Mouse (Mus musculus) ES-Bruce4 (cell line): ENCODE results near the gene A830005F24Rik. TPM values are rescaled to one million over a fixed set of nuclear protein-coding genes. Genes with fewer than 3 reads are reported as not detected.

Experiments
- H3K27ac ChIP-seq: 2 replicates; pipeline ENCODE4 v1.5.1; 2012; ENCODE audit warnings: low read length, inconsistent platforms; ENCODE audit not compliant: insufficient read depth
- H3K27me3 ChIP-seq: 2 replicates; pipeline ENCODE4 v1.6.1; 2012; ENCODE audit warnings: mild to moderate bottlenecking, low read length, inconsistent platforms; ENCODE audit not compliant: control insufficient read depth, poor library complexity, insufficient read depth, severe bottlenecking
- H3K36me3 ChIP-seq: 2 replicates; pipeline ENCODE4 v1.6.1; 2012; ENCODE audit warnings: inconsistent platforms, mild to moderate bottlenecking, low read length, moderate library complexity; ENCODE audit not compliant: control insufficient read depth, poor library complexity, insufficient read depth, severe bottlenecking
- H3K4me1 ChIP-seq: one replicate; pipeline ENCODE4 v1.8.1; 2011; ENCODE audit warnings: low read length; ENCODE audit not compliant: control insufficient read depth, insufficient read depth
- H3K4me3 ChIP-seq: 2 replicates; pipeline ENCODE4 v1.5.1; 2011; ENCODE audit warnings: low read depth, mild to moderate bottlenecking, low read length
- H3K9ac ChIP-seq: 2 replicates; pipeline ENCODE4 v1.6.1; 2012; ENCODE audit warnings: low read depth, mild to moderate bottlenecking, inconsistent platforms; ENCODE audit not compliant: poor library complexity, severe bottlenecking
- H3K9me3 ChIP-seq: replicated peaks from 2 replicates; pipeline ENCODE4 v1.6.1; 2012; ENCODE audit warnings: mild to moderate bottlenecking, low read length, inconsistent platforms; ENCODE audit not compliant: control insufficient read depth, poor library complexity, insufficient read depth, severe bottlenecking
- CTCF ChIP-seq: IDR thresholded peaks from one replicate; pipeline ENCODE4 v1.8.1; 2011; ENCODE audit warnings: low read depth, low read length
- EP300 ChIP-seq: IDR thresholded peaks from 2 replicates; pipeline ENCODE4 v1.6.1; 2011; ENCODE audit warnings: low read depth, low read length; ENCODE audit not compliant: insufficient read depth
- POLR2A ChIP-seq: IDR thresholded peaks from one replicate; pipeline ENCODE4 v1.8.1; 2011; ENCODE audit warnings: low read length; ENCODE audit not compliant: insufficient read depth
- polyA plus RNA-seq: library from polyadenylated mRNA; stranded (reverse); fragments of >200 nt; gene quantifications from 2 replicates; pipeline ENCODE4 v1.2.4, GENCODE M21; 2011; ENCODE audit warnings: low read depth; ENCODE audit not compliant: missing spikeins, insufficient read depth, insufficient read length

The A830005F24Rik gene
- not detected in 2 replicates for polyA plus RNA-seq

DNA sequence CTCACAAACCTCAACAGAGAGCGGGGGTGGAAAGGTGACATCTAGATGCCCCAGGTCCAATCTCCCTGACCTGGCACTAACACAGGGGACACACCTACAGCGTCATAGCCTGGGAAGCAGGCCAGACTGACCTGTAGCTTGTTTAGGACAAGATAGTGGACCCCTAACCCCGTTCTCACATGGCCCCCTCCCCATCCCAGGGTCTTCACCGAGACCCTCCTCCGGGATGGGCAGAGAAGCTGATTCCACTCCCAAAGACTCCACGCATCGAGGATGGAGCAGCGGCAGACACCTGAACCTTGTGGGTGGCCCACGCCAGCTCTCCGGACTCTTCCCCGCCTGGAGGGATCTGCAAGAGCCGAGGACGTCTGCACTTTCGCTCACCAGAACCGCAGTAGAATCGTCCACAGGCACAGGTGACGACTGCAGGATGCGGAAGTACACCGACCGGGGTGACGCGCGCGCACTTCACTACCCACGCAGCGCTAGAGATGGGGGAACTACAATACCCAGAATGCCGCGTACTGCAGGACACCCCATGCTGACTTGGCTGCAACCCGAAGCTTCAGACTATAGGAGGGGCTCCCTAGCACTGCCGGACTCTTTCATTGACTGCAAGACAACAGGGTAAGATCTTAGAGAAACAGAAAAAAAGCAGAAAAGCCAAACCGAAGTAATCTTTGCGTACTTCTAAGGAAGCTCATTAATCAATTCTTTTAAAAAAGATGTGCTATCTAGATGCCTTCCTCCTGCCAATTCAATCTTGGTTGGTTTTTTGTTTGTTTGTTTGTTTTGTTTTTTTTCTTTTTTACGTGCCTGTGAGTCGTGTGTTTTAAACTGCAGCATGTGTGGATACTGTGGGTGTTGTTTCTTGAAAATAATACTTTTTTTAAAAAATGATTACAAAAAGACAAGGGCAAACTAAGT is at the start of gene A830005F24Rik, which contains the start of gene Zfp169:
Gene A830005F24Rik, plus strand, starts transcription at position 568 of the 927 bp plus-strand sequence.
Gene Zfp169, minus strand, starts transcription at position 449 of the 927 bp plus-strand sequence.
- Histone ChIP-seq H3K9ac (peak within 1 kb of the TSS; percentile 66), H3K4me1 (no peaks in the 10 kb centered on the region), H3K4me3 (peak within 1 kb of the TSS; percentile 76), H3K36me3 (no peaks in the 10 kb centered on the region), H3K9me3 (no peaks in the 10 kb centered on the region; the same call in 1 of the 2 replicates), H3K27me3 (no peaks in the 10 kb centered on the region), H3K27ac (no peak within 1 kb of the TSS)
- TF ChIP-seq POLR2A, result no peak
- no peak for TF ChIP-seq EP300
- TF ChIP-seq CTCF, result no peak

DNA sequence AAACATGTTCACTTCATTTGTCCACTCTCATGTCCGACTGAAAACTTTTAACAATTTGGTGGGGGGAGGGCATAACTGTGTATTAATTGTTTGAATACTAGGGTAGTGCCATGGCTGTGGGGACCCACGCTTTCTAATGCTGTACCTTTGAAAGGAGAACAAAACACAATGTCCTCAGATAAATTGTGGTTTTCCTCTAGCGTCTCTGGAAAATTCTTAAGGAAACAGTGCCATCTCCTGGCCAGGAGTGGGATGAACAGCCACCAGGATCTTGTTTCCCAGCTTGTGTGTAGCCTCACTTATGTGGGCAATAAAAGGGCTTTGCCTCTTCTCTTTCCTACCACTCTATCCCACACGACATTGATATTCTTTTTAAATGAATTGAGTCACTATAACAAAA is 49.2 kb upstream of the A830005F24Rik start:
- TF ChIP-seq POLR2A, result no peak
- peak; percentile 38 for TF ChIP-seq CTCF
- Histone ChIP-seq H3K9ac (no peak overlapping the region), H3K27ac (no peak overlapping the region), H3K9me3 (no peaks in the 10 kb centered on the region), H3K27me3 (no peaks in the 10 kb centered on the region), H3K36me3 (no peaks in the 10 kb centered on the region), H3K4me1 (no peaks in the 10 kb centered on the region), H3K4me3 (no peak overlapping the region)

DNA sequence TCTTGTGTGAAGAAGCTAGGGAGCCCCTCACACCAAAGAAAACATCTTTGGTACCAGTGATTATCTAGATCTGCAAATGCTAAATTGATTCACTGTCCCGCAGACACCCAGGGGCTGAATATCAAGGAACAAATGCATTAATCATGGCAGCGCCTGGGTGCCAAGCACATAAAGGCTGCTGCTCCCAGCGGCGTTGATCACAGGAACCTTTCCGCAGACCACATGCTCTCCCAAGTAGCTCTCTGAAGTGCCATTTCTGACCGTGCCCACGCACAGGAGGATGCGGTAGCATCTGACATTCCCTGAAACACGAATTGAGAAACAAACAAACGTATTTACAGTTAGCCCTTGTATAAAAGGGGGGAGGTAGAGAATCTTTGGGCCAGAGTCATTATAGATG is 47.2 kb upstream of the A830005F24Rik start:
- Histone ChIP-seq H3K9me3 (no peaks in the 10 kb centered on the region), H3K36me3 (no peaks in the 10 kb centered on the region), H3K9ac (no peak overlapping the region), H3K4me1 (no peaks in the 10 kb centered on the region), H3K27ac (no peak overlapping the region), H3K27me3 (no peaks in the 10 kb centered on the region), H3K4me3 (no peak overlapping the region)
- no peak for TF ChIP-seq EP300
- no peak for TF ChIP-seq CTCF
- no peak for TF ChIP-seq POLR2A

DNA sequence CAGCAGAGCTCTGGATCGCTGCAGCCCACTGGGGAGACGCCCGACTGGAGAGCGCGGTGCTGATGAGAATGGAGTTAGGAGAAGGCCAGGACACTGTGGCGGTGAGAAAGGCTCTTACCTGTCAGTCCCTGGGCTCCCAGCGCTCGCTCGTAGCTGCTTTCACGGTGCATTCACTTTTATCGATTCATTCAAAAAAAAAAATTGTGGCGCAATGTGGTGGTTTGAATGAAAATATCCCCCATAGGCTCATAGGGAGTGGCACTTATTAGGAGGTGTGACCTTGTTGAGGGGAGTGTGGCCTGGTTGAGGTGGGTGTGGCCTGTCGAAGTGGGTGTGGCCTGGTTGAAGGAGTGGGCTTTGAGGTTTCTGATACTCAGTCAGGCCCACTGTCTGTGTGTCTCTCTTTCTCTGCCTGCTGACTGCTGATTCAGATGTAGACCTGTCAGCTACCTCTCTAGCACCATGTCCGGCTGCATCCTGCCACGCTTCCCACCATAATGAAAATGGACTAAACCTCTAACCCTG is 44.7 kb upstream of the A830005F24Rik start:
- no peak overlapping the region for H3K9ac ChIP-seq
- no peaks in the 10 kb centered on the region for H3K36me3 ChIP-seq
- H3K4me3 ChIP-seq, result no peak overlapping the region
- H3K27ac ChIP-seq, result no peak overlapping the region
- no peaks in the 10 kb centered on the region for H3K9me3 ChIP-seq
- no peaks in the 10 kb centered on the region for H3K27me3 ChIP-seq
- TF ChIP-seq EP300, result no peak
- no peak for TF ChIP-seq POLR2A
- H3K4me1 ChIP-seq, result no peaks in the 10 kb centered on the region

DNA sequence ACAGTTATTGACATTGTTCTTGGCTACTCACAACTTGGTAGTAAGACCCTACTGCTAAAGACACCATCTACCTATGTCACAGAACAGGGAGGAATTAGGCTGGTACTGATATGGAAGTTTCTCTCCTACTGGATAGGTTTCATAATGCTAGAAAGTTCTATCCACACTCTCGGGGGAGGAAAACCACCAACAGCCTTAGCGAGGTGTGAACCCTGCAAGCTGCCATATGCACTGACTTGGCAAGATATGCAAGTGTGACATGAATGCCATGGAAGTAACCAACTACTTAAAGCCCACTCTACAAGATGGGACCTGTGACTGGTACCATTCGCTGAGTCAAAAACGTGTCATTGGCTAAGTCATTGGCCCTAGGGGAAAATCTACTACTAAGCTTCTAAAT is 29.8 kb upstream of the A830005F24Rik start:
- H3K4me1 ChIP-seq, result no peaks in the 10 kb centered on the region
- TF ChIP-seq CTCF (no peak), POLR2A (no peak), EP300 (no peak)

More for the DNA sequence above, 29.8 kb upstream of the A830005F24Rik start:
- Histone ChIP-seq H3K36me3 (no peaks in the 10 kb centered on the region), H3K27me3 (no peaks in the 10 kb centered on the region), H3K4me3 (no peak overlapping the region), H3K27ac (no peak overlapping the region), H3K9ac (no peak overlapping the region), H3K9me3 (no peaks in the 10 kb centered on the region; the same call in 1 of the 2 replicates)
